Mouse (Mus musculus) C2C12 (cell line): Measurements from ENCODE around the gene Trim45.

ENCODE experiments used
- CEBPB ChIP-seq: IDR thresholded peaks from one replicate; pipeline ENCODE4 v1.6.1; 2011; ENCODE audit warnings: low read depth, mild to moderate bottlenecking, control low read depth, moderate library complexity
- CTCF ChIP-seq: IDR thresholded peaks from one replicate; pipeline ENCODE4 v1.5.1; 2011; ENCODE audit not compliant: control insufficient read depth, insufficient read depth, insufficient read length
- FOSL1 ChIP-seq: IDR thresholded peaks from one replicate; pipeline ENCODE4 v1.8.0; 2011; ENCODE audit warnings: mild to moderate bottlenecking, low read length; ENCODE audit not compliant: poor library complexity, insufficient read depth, severe bottlenecking
- MAX ChIP-seq: IDR thresholded peaks from one replicate; pipeline ENCODE4 v1.6.1; 2011; ENCODE audit warnings: mild to moderate bottlenecking, control low read depth
- MYOD1 ChIP-seq: IDR thresholded peaks from one replicate; pipeline ENCODE4 v1.6.1; 2011; ENCODE audit warnings: low read depth; ENCODE audit not compliant: control insufficient read depth, insufficient read length
- MYOG ChIP-seq: IDR thresholded peaks from one replicate; pipeline ENCODE4 v1.6.1; 2011; ENCODE audit not compliant: control insufficient read depth, insufficient read length; ENCODE audit errors: extremely low read depth

DNA sequence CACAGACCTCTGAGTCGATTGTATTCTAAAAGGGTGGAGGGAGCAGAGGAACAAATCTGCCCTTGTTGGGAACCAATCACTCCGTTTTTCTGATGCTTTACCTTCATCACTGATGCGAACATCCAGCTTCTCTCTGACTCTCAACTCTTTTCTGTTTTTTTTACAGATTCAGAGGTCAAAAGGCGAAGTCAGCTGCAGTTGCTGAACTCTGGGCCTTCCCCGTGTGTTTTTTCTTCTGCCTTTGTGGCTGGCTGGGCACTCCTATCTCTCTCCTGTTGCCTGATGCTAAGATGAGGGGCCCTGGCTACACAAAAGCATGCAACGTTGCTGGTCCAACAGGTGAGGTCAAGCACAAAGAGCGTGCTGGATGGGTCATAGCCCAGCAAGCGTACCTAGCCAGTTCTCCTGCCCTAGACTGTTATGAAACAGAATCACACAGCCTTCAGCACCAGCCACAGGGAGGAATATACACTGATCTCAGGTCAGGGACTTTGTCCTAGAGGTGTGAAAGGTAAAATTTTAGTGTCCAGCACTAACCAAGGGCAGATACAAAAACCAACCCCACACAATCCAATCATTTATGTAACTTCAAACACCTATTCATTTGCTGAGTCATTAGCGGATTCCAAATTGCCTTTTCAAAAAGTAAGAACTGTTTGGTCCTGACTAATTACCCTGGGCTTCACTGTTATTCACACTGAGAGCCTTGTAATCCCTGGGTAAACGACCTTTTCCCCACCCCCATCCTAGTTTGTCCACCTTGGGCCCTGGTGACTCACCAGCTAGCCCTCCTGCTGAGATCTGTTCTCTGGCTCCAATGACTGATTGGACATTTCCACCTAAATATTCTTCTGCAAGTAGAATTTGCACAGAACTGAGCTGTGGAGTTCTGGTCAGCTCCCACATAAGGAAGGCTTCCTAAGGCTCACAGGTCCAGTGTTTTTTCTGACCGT lies 29.3 kb upstream of the Trim45 start:
- TF ChIP-seq CTCF (no peak), MAX (no peak), CEBPB (no peak), FOSL1 (no peak), MYOG (no peak), MYOD1 (no peak)
